Mouse (Mus musculus): ENCODE measurements at regions not wholly inside any gene's neighbourhood (a gene's known extent, or its start where the extent isn't known, plus 50 kb on each side); places are given as distances from the start of the nearest gene placed in this dataset.

- no peak for DNase-seq (ENCODE audit: low spot score)
- WGBS: 74% methylated on average over 2 of the region's 2 CpGs
Measured at GRCm38 (mm10) chr8:101950599-101950998, 834.8 kb downstream of the Cdh11 start.

GRCm38 (mm10) chr8:101937859-101938258 lies 847.6 kb downstream of the Cdh11 start:
- H3K36me3 ChIP-seq (ENCODE audit: control insufficient read depth, insufficient read depth, low read length): no peaks in the 10 kb centered on the region
- H3K9me3 ChIP-seq (ENCODE audit: control insufficient read depth, low read length): no peaks in the 10 kb centered on the region
- ATAC-seq (ENCODE audit: insufficient number of reproducible peaks, low FRiP score, low TSS enrichment, low read depth) (no peak), DNase-seq (ENCODE audit: low spot score) (no peak)
- no peak overlapping the region for H3K9ac ChIP-seq (ENCODE audit: low read length)
- H3K4me3 ChIP-seq (ENCODE audit: low read depth, low read length): no peak overlapping the region
- 95% methylated on average over 2 of the region's 2 CpGs for WGBS
- no peaks in the 10 kb centered on the region for H3K4me1 ChIP-seq (ENCODE audit: control insufficient read depth, insufficient read depth, low read length)
- H3K27ac ChIP-seq (replicated peaks; ENCODE audit: low read depth, low read length): no peak overlapping the region
- no peak overlapping the region for H3K4me2 ChIP-seq (ENCODE audit: low read depth, severe bottlenecking)
- no peaks in the 10 kb centered on the region for H3K27me3 ChIP-seq (ENCODE audit: control insufficient read depth, insufficient read depth, low read length)

More at GRCm38 (mm10) chr8:101950599-101950998, 834.8 kb downstream of the Cdh11 start:
- Histone ChIP-seq H3K27me3 (ENCODE audit: control insufficient read depth, insufficient read depth, low read length) (no peaks in the 10 kb centered on the region), H3K27ac (replicated peaks; ENCODE audit: low read depth, low read length) (no peak overlapping the region), H3K4me3 (ENCODE audit: low read depth, low read length) (no peak overlapping the region), H3K9me3 (ENCODE audit: control insufficient read depth, low read length) (no peaks in the 10 kb centered on the region), H3K4me2 (ENCODE audit: low read depth, severe bottlenecking) (no peak overlapping the region), H3K4me1 (ENCODE audit: control insufficient read depth, insufficient read depth, low read length) (no peaks in the 10 kb centered on the region), H3K9ac (ENCODE audit: low read length) (no peak overlapping the region), H3K36me3 (ENCODE audit: control insufficient read depth, insufficient read depth, low read length) (no peaks in the 10 kb centered on the region)
- ATAC-seq (ENCODE audit: insufficient number of reproducible peaks, low FRiP score, low TSS enrichment, low read depth): no peak

- Histone ChIP-seq H3K4me1 (ENCODE audit: control insufficient read depth, insufficient read depth, low read length) (no peaks in the 10 kb centered on the region), H3K27me3 (ENCODE audit: control insufficient read depth, insufficient read depth, low read length) (no peaks in the 10 kb centered on the region), H3K9ac (ENCODE audit: low read length) (no peak overlapping the region), H3K27ac (replicated peaks; ENCODE audit: low read depth, low read length) (no peak overlapping the region), H3K4me2 (ENCODE audit: low read depth, severe bottlenecking) (no peak overlapping the region), H3K4me3 (ENCODE audit: low read depth, low read length) (no peak overlapping the region), H3K9me3 (ENCODE audit: control insufficient read depth, low read length) (no peaks in the 10 kb centered on the region), H3K36me3 (ENCODE audit: control insufficient read depth, insufficient read depth, low read length) (no peaks in the 10 kb centered on the region)
- 92% methylated on average over 1 of the region's 1 CpGs for WGBS
- DNase-seq (ENCODE audit: low spot score) (no peak), ATAC-seq (ENCODE audit: insufficient number of reproducible peaks, low FRiP score, low TSS enrichment, low read depth) (no peak)
Measured at GRCm38 (mm10) chr8:101913665-101914064, 871.8 kb downstream of the Cdh11 start.
